10 mouse cellular contexts compared by ENCODE assay signal in genomic region chr15:101388034-101388541, GRCm38 (mm10). TPM values are rescaled to one million over a fixed set of nuclear protein-coding genes. Genes with fewer than 3 reads are reported as not detected.
DNase-seq lines count a peak whose midpoint lies in the region; ATAC-seq and TF ChIP-seq lines count a peak whose summit lies in the region.
"Had no signal": no experiment of that assay in that cellular context is flagged by ENCODE, and none has a peak within 500 bp of the region (broad histone marks: within the 10 kb centered on the region; RNA-seq: fewer than 3 reads in every experiment).

No protein-coding gene starts in this region.

- H3K27me3 ChIP-seq in ES-Bruce4 (ENCODE audit: control insufficient read depth, insufficient read depth, low read length, poor library complexity, severe bottlenecking), result no peaks in the 10 kb centered on the region
- H3K27me3 ChIP-seq: embryonic facial prominence, embryonic 15.5 days; liver, embryonic 15.5 days had no signal

- H3K4me3 ChIP-seq in layer of hippocampus, adult 2 months, result no peak overlapping the region
- H3K4me3 ChIP-seq in ES-Bruce4 (ENCODE audit: low read depth, low read length), result no peak overlapping the region
- H3K4me3 ChIP-seq in cortical plate, adult 2 months (ENCODE audit: insufficient read depth, low read length), result no peak overlapping the region
- H3K4me3 ChIP-seq: embryonic facial prominence, embryonic 15.5 days; liver, embryonic 15.5 days had no signal

- H3K36me3 ChIP-seq in ES-Bruce4 (ENCODE audit: control insufficient read depth, insufficient read depth, low read length, poor library complexity, severe bottlenecking), result no peaks in the 10 kb centered on the region
- H3K36me3 ChIP-seq: embryonic facial prominence, embryonic 15.5 days; liver, embryonic 15.5 days had no signal

- TF ChIP-seq CTCF in layer of hippocampus, adult 2 months (conservative IDR thresholded peaks at IDR 0.05), result peak; percentile 68
- TF ChIP-seq CTCF in ES-Bruce4 (IDR thresholded peaks at IDR 0.05; ENCODE audit: low read depth, low read length), result peak; percentile 52
- 0 out of 2 replicates have a peak, but pooled peaks have one; percentile 7 for TF ChIP-seq CTCF in cortical plate, adult 2 months (IDR thresholded peaks at IDR 0.05; ENCODE audit: extremely low read depth, insufficient read depth, low read length)

- peak; percentile 64 for ATAC-seq in megakaryocyte progenitor cell, adult 5-6 weeks (replicated peaks; ENCODE audit: poor library complexity)

- no peak for TF ChIP-seq POLR2A in ES-Bruce4 (IDR thresholded peaks at IDR 0.05; ENCODE audit: insufficient read depth, low read length)
- TF ChIP-seq POLR2A in cortical plate, adult 2 months (IDR thresholded peaks at IDR 0.05; ENCODE audit: extremely low read depth, insufficient read depth, low read length), result no peak

- H3K27ac ChIP-seq in layer of hippocampus, adult 2 months, result no peak overlapping the region
- no peak overlapping the region for H3K27ac ChIP-seq in ES-Bruce4 (ENCODE audit: insufficient read depth, low read length)
- H3K27ac ChIP-seq in cortical plate, adult 2 months (ENCODE audit: insufficient read depth, low read length), result no peak overlapping the region
- H3K27ac ChIP-seq: embryonic facial prominence, embryonic 15.5 days; liver, embryonic 15.5 days had no signal

- no peaks in the 10 kb centered on the region for H3K4me1 ChIP-seq in ES-Bruce4 (ENCODE audit: control insufficient read depth, insufficient read depth, low read length)
- peaks cover 2% of the 10 kb centered on the region; the same call in 1 of the 2 replicates for H3K4me1 ChIP-seq in cortical plate, adult 2 months (ENCODE audit: control insufficient read depth, insufficient read depth, low read length)

- DNase-seq in layer of hippocampus, adult 2 months (ENCODE audit: low spot score in 2 of 2), result no peak
- DNase-seq in layer of hippocampus, adult 9-10 months (ENCODE audit: low spot score), result no peak
- DNase-seq in Muller cell, postnatal 12 days (ENCODE audit: inconsistent ontology term), result no peak
- no peak for DNase-seq in frontal cortex, postnatal 10 days (ENCODE audit: low spot score in 2 of 2)
- DNase-seq in gastrocnemius, postnatal 25 days, result no peak

- TF ChIP-seq EP300 in ES-Bruce4 (IDR thresholded peaks at IDR 0.05; ENCODE audit: insufficient read depth, low read depth, low read length), result no peak

- no peak overlapping the region for H3K9ac ChIP-seq in ES-Bruce4 (ENCODE audit: low read depth, poor library complexity, severe bottlenecking)
- H3K9ac ChIP-seq: embryonic facial prominence, embryonic 15.5 days; liver, embryonic 15.5 days had no signal

- no peaks in the 10 kb centered on the region for H3K9me3 ChIP-seq in ES-Bruce4 (replicated peaks; ENCODE audit: control insufficient read depth, insufficient read depth, low read length, poor library complexity, severe bottlenecking)
- H3K9me3 ChIP-seq: embryonic facial prominence, embryonic 15.5 days; liver, embryonic 15.5 days had no signal

RNA-seq across cellular contexts. Expression of gene Krt80, which starts 18.1 kb away (rescaled TPM):
- total RNA-seq in layer of hippocampus, adult 2 months (2021), result under 1 TPM; 0.12 to 0.18 TPM
- 1.1 and 1.6 TPM in 2 replicates for polyA plus RNA-seq in ES-Bruce4 (2011; ENCODE audit: insufficient read depth, insufficient read length, low read depth, missing spikeins)
- polyA plus RNA-seq in cortical plate, adult 2 months (2012; rRNA removed), result 5.7 and 6.2 TPM in 2 replicates
- 1.8 and 3.1 TPM in 2 replicates for total RNA-seq in megakaryocyte progenitor cell, adult 5-6 weeks (2015)
- 0.57 and 0.83 TPM in 2 replicates for total RNA-seq in megakaryocyte progenitor cell, adult 5-6 weeks (2017)
- total RNA-seq in gastrocnemius, postnatal 25 days (2021), result 1 to 10 TPM; 1.6 to 1.9 TPM

RNA-seq across cellular contexts. Expression of gene Krt7, which starts 22.8 kb away (rescaled TPM):
- total RNA-seq in layer of hippocampus, adult 2 months (2021), result not detected
- polyA plus RNA-seq in ES-Bruce4 (2011; ENCODE audit: insufficient read depth, insufficient read length, low read depth, missing spikeins), result 30.7 and 36.4 TPM in 2 replicates
- polyA plus RNA-seq in cortical plate, adult 2 months (2012; rRNA removed), result 0.33 and 0.36 TPM in 2 replicates
- 1.1 TPM in 1 of 2 replicates, not detected in the other for total RNA-seq in megakaryocyte progenitor cell, adult 5-6 weeks (2015)
- not detected in 2 replicates for total RNA-seq in megakaryocyte progenitor cell, adult 5-6 weeks (2017)
- not detected for total RNA-seq in gastrocnemius, postnatal 25 days (2021)

RNA-seq across cellular contexts. Expression of gene Krt87, which starts 50.5 kb away (rescaled TPM):
- total RNA-seq in layer of hippocampus, adult 2 months (2021), result under 1 TPM; 0.46 to 0.69 TPM
- polyA plus RNA-seq in ES-Bruce4 (2011; ENCODE audit: insufficient read depth, insufficient read length, low read depth, missing spikeins), result not detected in 2 replicates
- 0.09 TPM in 1 of 2 replicates, not detected in the other for polyA plus RNA-seq in cortical plate, adult 2 months (2012; rRNA removed)
- total RNA-seq in megakaryocyte progenitor cell, adult 5-6 weeks (2015), result 0.12 TPM in 1 of 2 replicates, not detected in the other
- total RNA-seq in megakaryocyte progenitor cell, adult 5-6 weeks (2017), result not detected in 2 replicates
- total RNA-seq in gastrocnemius, postnatal 25 days (2021), result not detected
- polyA plus RNA-seq: liver, embryonic 15.5 days had no signal

RNA-seq across cellular contexts. Expression of gene Krt88, which starts 59.5 kb away (rescaled TPM):
- not detected for total RNA-seq in layer of hippocampus, adult 2 months (2021)
- not detected in 2 replicates for polyA plus RNA-seq in ES-Bruce4 (2011; ENCODE audit: insufficient read depth, insufficient read length, low read depth, missing spikeins)
- 0.13 TPM in 1 of 2 replicates, not detected in the other for polyA plus RNA-seq in cortical plate, adult 2 months (2012; rRNA removed)
- not detected in 2 replicates for total RNA-seq in megakaryocyte progenitor cell, adult 5-6 weeks (2015)
- not detected in 2 replicates for total RNA-seq in megakaryocyte progenitor cell, adult 5-6 weeks (2017)
- not detected for total RNA-seq in gastrocnemius, postnatal 25 days (2021)
- polyA plus RNA-seq: embryonic facial prominence, embryonic 15.5 days; liver, embryonic 15.5 days had no signal

Comparison
In these comparisons a context has a peak if more than half of its experiments do, and no peak if none do; other contexts are left out.
1. CTCF ChIP-seq: peak in every context shown above with its lines; median percentile 68 in layer of hippocampus, adult 2 months; 52 in ES-Bruce4; 7 in cortical plate, adult 2 months.